In the genomic region with DNA sequence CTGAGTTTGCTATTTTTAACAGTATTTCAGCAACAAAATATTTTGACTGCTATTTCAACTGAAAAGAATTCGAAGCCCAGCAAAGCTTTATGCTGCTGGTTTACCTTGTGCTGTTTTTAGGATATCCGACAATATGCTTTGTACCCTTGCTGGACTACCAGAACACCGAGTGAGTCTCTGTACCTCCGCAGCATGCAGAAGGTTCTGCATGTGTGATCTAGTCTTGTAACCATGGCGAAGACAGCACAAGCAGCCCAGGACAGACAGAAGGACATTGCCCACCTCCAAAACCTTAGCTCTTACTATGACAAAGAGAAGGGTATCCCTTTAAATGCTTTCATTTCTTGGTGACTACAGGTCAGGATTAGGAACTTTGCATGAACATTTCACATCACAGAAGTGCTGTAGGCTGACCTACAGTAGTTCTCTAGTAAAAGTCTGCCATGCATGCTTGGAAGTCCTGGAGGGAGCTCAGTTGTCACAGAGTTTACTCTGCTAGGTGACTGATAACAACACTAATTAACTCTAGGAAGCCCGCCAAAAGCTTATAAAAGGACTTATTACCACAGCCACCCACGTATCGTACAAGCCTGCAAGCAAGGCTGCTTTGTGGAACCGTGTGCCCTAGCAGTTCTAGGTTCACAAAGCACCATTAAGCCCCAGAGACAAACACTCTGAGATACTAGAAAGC, we compare ENCODE assay signal across 9 mouse cellular contexts. TPM values are rescaled to one million over a fixed set of nuclear protein-coding genes. Genes with fewer than 3 reads are reported as not detected.
DNase-seq lines count a peak whose midpoint lies in the region; ATAC-seq lines count a peak whose summit lies in the region.
"Had no signal": no experiment of that assay in that cellular context is flagged by ENCODE, and none has a peak within 500 bp of the region (broad histone marks: within the 10 kb centered on the region; RNA-seq: fewer than 3 reads in every experiment).

No protein-coding gene starts in this region.

- 61% methylated on average over 9 of the region's 9 CpGs for WGBS in neural tube, embryonic 15.5 days
- WGBS in stomach, embryonic 15.5 days, result 51% methylated on average over 9 of the region's 9 CpGs

- H3K4me1 ChIP-seq in neural tube, embryonic 15.5 days, result peaks cover 15% of the 10 kb centered on the region
- H3K4me1 ChIP-seq in stomach, embryonic 15.5 days, result peaks cover 24% of the 10 kb centered on the region

- no peaks in the 10 kb centered on the region for H3K9me3 ChIP-seq in neural tube, embryonic 15.5 days (replicated peaks)
- H3K9me3 ChIP-seq in stomach, embryonic 15.5 days, result no peaks in the 10 kb centered on the region

- no peak for DNase-seq in frontal cortex, adult 2 months (ENCODE audit: extremely low spot score in 1 of 2, low spot score in 1 of 2)
- DNase-seq in neural tube, embryonic 10.5 days (ENCODE audit: extremely low spot score, low spot score), result peak; percentile 11
- DNase-seq in left cerebral cortex, adult 11 months (ENCODE audit: low spot score), result no peak
- DNase-seq in gastrocnemius, adult 8-10 months (ENCODE audit: low spot score in 2 of 2), result no peak

- no peak overlapping the region for H3K4me2 ChIP-seq in neural tube, embryonic 15.5 days
- peak overlapping the region; percentile 31 for H3K4me2 ChIP-seq in stomach, embryonic 15.5 days

- H3K27me3 ChIP-seq in neural tube, embryonic 15.5 days (replicated peaks), result no peaks in the 10 kb centered on the region
- no peaks in the 10 kb centered on the region for H3K27me3 ChIP-seq in stomach, embryonic 15.5 days (replicated peaks)

- no peak overlapping the region; the same call in 1 of the 2 replicates for H3K27ac ChIP-seq in neural tube, embryonic 15.5 days (replicated peaks)
- H3K27ac ChIP-seq in stomach, embryonic 15.5 days, result peak overlapping the region; percentile 42

- peak; percentile 32 for ATAC-seq in frontal cortex, adult (ENCODE audit: low TSS enrichment)
- no peak for ATAC-seq in neural tube, embryonic 15.5 days (ENCODE audit: low FRiP score)
- ATAC-seq in inflammation-experienced regulatory T-cells, adult 6 months, result peak; percentile 23
- ATAC-seq in stomach, embryonic 15.5 days (ENCODE audit: insufficient read depth, low FRiP score, low read depth), result 0 out of 2 replicates have a peak, but pooled peaks have one; percentile 24

- no peak overlapping the region for H3K9ac ChIP-seq in neural tube, embryonic 15.5 days (replicated peaks)
- no peak overlapping the region for H3K9ac ChIP-seq in stomach, embryonic 15.5 days

- H3K36me3 ChIP-seq in neural tube, embryonic 15.5 days, result no peaks in the 10 kb centered on the region
- no peaks in the 10 kb centered on the region for H3K36me3 ChIP-seq in stomach, embryonic 15.5 days

- H3K4me3 ChIP-seq in neural tube, embryonic 15.5 days (replicated peaks), result no peak overlapping the region
- peak overlapping the region; percentile 5 for H3K4me3 ChIP-seq in stomach, embryonic 15.5 days (replicated peaks)

RNA-seq across cellular contexts. Expression of gene Gpr183, which starts 1.6 kb away (rescaled TPM):
- polyA plus RNA-seq in frontal cortex, adult 2 months (2012; rRNA removed), result 1.0 and 1.6 TPM in 2 replicates
- polyA plus RNA-seq in neural tube, embryonic 15.5 days (2015; fragmentation: Nextera tagmentation; extraction: Ambion mirVana), result 0.74 and 3.7 TPM in 2 replicates
- 100 to 1,000 TPM; 108 to 142 (median 140) TPM for polyA plus RNA-seq in inflammation-experienced regulatory T-cells, adult 6 months (2017; shearing (Covaris generic))
- 4.1 and 4.3 TPM in 2 replicates for polyA plus RNA-seq in stomach, embryonic 15.5 days (2015; fragmentation: Nextera tagmentation; extraction: Ambion mirVana)
- under 1 TPM; 0.15 to 0.38 (median 0.23) TPM for total RNA-seq in gastrocnemius, adult 8-10 months (2022)

RNA-seq across cellular contexts. Expression of gene Gpr18, which starts 47.8 kb away (rescaled TPM):
- polyA plus RNA-seq in frontal cortex, adult 2 months (2012; rRNA removed), result 0.08 TPM in 2 replicates
- polyA plus RNA-seq in neural tube, embryonic 15.5 days (2015; fragmentation: Nextera tagmentation; extraction: Ambion mirVana), result 1.7 TPM in 1 of 2 replicates, not detected in the other
- 10 to 100 TPM; 51.6 to 79.6 (median 77.9) TPM for polyA plus RNA-seq in inflammation-experienced regulatory T-cells, adult 6 months (2017; shearing (Covaris generic))
- polyA plus RNA-seq in stomach, embryonic 15.5 days (2015; fragmentation: Nextera tagmentation; extraction: Ambion mirVana), result 0.28 and 0.42 TPM in 2 replicates
- not detected for total RNA-seq in gastrocnemius, adult 8-10 months (2022)
- total RNA-seq: gastrocnemius, postnatal 4 days had no signal

Comparison
In these comparisons a context has a peak if more than half of its experiments do, and no peak if none do; other contexts are left out.
1. RNA of gene Gpr183, which starts 1.6 kb away (polyA plus RNA-seq): 108 to 142 TPM in inflammation-experienced regulatory T-cells, adult 6 months; 4.1 to 4.3 TPM in stomach, embryonic 15.5 days, 1.0 to 1.6 TPM in frontal cortex, adult 2 months and 0.74 to 3.7 TPM in neural tube, embryonic 15.5 days; every median in the first group is over 10 times any median in the second.
2. RNA of gene Gpr18, which starts 47.8 kb away (polyA plus RNA-seq): 51.6 to 79.6 TPM in inflammation-experienced regulatory T-cells, adult 6 months; 0.28 to 0.42 TPM in stomach, embryonic 15.5 days, 0.08 TPM in frontal cortex, adult 2 months and 1.7 TPM in neural tube, embryonic 15.5 days; every median in the first group is over 10 times any median in the second.